Mouse (Mus musculus) megakaryocyte, adult 5-6 weeks (primary cell): ENCODE results near the gene BC017158. TPM values are rescaled to one million over a fixed set of nuclear protein-coding genes. Genes with fewer than 3 reads are reported as not detected.
"Not testable (repeated sequence)": the region's sequence is repeated elsewhere in the genome, so short reads cannot be mapped to it uniquely, and the experiment has no call there.

ENCODE experiments used
- ATAC-seq: 2 replicates; pipeline ENCODE4 v1.8.0; 2016; ENCODE audit warnings: mild to moderate bottlenecking, inconsistent platforms; ENCODE audit not compliant: poor library complexity, severe bottlenecking
- total RNA-seq, 2 experiments: library from RNA; stranded (forward) in 1 of 2; stranded (reverse) in 1 of 2; fragments of 153-499, 151-499 nt in 1 of 2; fragments of 221-1000, 200-1000 nt in 1 of 2; gene quantifications; 2 replicates each; pipeline versions ENCODE4 v1.2.3 to v1.2.4; 2015 to 2017

The BC017158 gene
- total RNA-seq (2015) (12.7 and 19.7 TPM in 2 replicates), total RNA-seq (2017) (8.8 and 9.7 TPM in 2 replicates)

DNA sequence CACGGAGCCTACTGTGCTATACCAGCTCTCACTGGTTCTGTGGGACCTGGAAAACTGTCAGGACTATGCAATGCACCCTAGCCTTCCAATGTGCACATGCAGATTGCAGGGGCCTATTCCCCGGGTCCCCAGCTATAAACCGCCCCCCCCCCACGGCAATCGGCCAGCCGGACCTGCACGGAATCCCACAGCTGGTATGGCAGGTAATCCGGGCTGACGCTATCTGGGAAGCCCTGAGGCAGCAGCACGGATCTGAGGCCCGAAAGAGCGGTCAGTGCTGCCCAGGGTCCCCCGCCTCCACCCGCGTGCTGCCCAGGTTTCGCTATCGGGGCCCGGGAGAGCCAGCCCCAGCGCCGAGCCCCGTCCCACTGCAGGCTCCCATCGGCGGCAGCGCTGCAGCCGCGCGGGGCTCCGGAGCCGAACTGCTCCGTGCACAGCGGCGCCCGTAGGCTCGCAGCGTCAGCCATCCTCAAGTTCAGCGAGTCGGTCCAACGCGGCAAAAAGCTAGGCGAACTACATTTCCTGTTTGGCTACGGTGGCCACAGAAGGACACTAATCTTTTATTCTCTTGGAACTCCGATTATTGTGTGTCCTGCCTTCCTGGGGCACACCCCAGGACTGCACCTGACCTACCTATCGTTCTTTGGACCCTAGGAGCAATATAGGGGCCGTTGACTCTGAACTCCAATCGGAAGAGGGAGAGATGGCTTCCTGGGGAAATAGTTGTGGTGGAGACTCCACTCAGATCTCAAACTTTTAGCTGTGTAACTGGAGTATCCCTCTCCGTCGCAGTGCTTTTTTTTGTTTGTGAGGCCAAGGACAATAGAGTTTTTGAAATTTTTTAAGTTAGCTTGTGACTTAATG is at the start of gene BC017158:
TSS of gene BC017158 (minus strand) at position 554 of the 864 bp plus-strand sequence.
- ATAC-seq, result peak; percentile 82

DNA sequence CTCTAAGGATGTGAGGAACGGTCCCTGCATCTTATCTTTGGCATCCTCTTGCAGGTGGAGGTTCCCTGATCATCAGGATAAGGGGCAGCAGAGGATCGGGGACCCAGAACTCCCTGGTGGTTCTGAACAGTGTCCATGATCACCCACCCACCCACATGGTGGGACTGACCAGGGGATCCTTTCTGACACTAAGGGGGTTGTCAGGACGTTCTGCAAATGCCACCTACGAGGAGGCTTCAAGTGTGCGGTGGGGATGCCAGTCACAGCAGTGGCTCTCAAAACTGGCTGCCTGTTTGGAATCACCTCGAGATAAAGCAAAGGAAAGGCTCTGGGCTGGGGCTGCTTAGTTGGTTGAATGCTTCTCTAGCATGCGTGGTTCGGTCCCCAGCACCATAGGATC is 49.0 kb upstream of the BC017158 start:
- no peak for ATAC-seq

DNA sequence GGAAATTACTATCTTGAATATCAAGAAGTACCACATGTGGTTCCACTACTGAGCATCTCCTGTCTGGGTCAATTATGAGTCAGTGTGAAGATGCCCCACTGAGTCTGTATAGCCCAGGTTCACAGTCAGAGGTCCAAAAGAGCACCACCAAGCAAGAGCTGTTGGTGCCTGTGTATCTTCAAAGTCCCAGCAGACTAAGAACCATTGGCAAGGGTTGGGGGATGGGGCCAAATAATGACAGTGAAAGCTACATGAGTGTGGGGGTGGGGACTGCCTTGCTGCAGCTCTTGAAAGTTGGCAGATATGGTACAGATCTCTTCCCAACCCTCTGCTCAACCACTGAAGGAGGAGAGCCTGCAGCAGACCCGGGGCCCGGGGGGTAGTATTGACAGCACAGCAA is 48.6 kb upstream of the BC017158 start:
- no peak for ATAC-seq

DNA sequence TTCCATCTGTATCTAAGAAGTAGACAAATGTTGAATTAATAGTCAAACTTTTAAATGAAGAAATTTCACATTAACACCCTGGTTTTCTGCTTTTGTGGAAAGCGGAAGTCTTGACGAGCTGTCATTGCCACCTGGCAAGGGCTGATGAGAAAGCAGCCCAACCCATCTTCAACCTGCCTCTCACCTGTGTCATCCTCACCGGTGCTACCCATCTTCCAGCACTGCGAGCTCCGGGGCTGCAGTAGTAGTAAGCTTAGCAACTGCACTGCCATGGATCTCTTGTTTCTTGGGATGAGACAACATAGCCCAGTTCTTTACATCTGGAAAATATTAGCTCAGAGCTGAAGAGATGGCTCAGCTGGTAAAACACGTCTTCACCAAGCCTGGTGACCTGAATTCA is 47.7 kb upstream of the BC017158 start:
- ATAC-seq, result no peak

DNA sequence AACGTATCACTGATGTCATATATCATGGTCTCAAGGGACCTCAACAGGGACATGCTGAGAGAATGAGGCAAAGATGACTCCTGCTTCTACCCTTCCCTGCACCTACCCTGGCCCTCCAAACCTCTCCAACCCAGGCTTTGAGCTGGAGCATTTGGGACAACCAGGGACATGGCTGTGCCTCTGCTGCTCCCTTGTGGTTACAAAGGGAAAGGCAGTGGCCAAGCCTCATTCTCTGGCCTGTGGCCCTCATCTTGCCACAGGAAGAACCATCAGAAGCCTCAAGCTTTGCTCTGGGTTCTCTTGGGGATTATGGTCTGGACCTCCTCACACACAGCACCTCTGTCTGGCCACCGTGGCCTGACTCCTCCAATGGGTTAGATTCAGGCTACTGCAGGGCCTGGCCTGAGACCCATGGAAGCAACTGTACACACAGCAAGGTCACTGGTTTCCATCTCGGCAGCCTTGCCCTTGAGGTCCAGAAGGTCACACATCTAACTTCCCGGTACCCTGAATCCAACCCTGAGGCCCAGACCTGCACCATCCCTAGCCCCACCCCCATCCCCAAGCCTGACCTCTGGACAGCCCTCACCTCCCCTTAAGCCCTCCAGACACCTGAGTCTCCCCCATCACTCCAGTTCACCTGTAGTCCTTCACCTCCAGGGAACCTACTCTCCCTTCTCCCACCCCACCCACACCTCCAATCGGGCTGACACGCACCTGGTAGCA is 47.1 kb upstream of the BC017158 start:
- ATAC-seq, result peak; percentile 96

DNA sequence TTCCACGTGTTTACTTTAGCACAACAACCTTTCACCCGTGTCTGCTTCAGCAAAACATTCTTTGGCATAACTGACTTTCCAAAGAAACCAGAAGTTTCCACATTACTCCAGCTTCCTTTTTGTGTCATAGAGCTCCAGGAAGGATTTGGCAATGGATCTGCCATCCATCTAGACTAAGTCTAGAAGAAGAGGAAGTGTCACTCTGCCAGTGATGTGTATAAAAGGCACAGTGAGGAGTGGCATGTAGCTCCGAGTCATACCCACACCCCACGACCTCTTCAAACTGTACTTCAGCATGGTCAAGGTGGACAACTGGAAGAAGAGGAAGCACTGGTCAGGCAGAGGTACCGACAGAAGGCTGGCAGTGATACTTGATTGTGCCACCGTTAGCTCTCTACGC is 46.5 kb upstream of the BC017158 start:
- peak; percentile 73 for ATAC-seq

DNA sequence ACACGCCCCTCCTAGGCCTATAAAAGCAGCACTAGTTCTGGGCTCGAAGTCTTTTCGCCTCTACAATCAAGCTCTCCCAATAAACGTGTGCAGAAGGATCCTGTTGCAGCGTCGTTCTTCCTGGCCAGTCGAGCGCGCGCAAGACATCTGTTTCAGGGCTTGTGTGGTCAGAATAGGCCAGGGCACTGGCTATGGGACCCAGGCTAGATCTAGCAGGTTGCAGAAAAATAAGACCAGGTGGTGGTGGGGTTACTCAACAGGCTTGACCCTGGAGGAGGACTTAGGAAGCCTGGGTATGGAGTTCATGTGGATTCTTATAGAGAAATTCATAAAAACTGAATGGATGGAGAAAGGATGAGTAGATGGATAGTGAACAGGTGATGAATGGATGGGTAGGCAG is 44.7 kb upstream of the BC017158 start:
- ATAC-seq, result not testable (repeated sequence)

DNA sequence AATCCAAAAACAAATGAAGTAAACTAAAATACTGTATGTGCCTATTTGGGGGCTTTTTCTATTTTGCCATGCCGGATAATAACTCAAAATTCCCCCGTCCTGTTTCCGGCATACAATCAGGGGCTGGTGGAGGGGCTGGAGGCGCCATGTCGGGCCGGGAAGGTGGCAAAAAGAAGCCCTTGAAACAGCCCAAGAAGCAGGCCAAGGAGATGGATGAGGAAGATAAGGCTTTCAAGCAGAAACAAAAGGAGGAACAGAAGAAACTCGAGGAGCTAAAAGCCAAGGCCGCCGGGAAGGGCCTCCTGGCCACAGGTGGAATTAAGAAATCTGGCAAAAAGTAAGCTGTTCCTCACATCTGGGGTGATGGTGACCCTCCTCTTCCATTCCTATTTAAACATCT is 42.4 kb upstream of the BC017158 start:
- not testable (repeated sequence) for ATAC-seq

DNA sequence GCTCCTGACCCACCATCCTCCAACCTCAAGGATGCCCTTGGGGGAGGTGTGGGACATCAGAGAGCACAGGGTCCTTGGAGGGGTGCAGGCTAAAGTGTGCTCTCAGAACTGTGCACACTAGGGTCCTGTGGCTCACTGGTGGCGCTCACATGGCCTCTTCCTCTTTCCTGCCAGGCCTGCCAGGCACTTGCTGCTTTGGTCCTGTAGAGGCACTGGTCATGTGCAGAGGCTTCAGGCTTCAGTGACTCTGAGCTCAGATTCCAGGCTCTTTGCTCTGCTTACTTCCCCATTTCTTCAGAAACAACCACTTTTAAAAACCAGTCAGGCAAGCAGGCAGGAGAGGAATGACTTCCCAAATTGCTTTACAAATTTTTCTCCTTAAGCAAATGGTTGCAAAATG is 34.9 kb upstream of the BC017158 start:
- ATAC-seq, result peak; percentile 98

DNA sequence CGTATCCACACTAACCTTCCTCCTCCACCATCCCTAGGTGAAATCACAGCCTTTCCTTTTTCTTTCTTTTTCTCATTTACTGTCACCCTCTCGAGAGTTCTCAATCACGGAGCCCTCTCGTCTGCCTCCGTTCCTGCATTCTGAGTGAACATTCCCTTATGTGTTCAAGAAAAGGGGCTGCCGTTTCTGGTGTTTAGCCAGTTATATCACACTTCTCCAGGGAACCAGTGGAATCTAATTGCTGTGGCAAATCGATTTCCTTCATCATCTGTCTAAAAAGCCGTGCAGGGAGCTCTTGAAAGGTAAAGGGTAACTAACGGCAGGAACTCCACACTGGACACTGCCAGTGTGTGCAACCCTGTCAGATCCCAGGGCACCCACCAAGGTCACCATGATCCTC is 33.0 kb upstream of the BC017158 start:
- ATAC-seq, result no peak

DNA sequence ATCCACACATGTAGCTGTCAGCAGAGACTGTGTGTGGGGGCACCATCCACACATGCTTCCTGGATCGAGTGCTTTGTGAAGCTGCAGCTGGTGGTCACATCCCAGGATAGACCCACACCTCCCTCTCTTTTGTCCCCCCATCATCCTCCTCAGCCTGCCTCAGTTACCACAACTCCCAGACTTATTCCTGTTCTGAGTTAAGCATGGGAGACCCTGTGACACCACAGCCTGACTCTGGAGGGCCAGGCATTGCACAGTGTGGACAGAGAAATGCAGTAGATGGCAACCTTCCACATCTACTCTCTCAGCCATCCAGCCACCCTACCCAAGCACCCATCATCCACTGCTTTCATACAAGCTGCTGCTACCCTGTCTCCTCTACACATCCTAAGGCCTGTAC is 27.0 kb upstream of the BC017158 start:
- ATAC-seq, result no peak

DNA sequence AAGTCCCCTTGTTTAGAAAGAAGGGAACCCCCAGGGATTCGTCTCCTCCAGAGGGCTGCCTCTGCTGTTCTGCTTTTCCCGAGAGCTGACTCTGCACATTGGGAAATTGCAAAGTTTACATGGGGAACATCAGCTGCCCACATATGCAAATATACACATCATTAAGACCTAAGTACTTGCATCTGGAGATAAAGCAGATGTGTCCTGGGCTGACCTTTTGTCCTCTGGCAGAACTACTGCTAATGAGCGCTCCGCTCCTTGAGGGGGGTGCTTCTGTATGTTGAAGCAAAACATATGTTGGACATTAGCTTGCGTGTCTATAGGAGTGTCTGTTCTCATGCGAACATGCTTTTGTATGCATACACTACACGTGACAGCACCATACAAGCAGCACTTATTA is 23.3 kb upstream of the BC017158 start:
- no peak for ATAC-seq

DNA sequence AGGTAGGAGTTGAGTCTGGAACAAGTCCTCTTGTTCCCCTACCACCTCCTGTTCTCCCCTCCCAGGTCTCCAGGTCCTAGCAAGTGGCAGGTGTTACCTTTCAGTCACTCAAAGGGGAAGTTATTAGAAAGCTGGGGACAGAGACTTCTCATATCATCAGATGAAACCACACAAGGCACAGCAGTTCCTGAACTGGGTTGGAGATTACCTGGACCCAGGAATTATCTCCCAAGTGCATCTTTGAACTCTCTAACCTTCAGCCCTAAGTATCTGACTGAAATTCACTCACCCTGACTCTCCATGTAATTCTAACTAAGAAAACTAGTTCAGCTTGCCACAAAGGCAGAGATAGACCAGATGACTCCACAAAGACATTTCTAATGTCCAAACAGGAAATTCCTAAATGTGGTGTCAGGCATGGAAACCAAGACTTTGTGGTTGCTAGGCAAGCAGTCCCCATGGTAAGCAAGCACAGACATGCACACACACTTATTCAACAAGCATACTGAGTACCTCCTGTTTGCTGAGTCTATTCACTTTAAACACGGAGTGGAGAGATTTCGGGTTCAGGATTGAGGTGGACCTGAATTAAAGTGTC is 22.3 kb upstream of the BC017158 start:
- ATAC-seq, result no peak

DNA sequence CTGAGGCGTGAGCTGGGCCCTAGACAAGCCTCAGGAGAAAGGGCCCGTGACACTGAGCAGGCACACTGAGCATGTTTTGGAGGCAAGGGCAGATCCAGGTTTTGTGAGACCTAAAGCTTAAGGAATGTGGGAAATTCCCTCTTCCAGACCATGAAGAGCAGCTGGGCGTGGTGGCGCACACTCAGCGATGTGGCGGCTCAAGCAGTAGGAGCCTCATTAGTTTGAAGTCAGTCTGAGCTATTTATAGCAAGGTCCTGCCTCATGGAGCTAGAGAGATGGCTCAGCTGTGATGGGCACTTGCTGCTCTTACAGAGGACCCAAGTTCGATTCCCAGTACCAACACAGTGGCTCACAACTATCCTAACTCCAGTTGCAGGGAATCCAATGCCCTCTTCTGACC is 21.2 kb upstream of the BC017158 start:
- no peak for ATAC-seq

DNA sequence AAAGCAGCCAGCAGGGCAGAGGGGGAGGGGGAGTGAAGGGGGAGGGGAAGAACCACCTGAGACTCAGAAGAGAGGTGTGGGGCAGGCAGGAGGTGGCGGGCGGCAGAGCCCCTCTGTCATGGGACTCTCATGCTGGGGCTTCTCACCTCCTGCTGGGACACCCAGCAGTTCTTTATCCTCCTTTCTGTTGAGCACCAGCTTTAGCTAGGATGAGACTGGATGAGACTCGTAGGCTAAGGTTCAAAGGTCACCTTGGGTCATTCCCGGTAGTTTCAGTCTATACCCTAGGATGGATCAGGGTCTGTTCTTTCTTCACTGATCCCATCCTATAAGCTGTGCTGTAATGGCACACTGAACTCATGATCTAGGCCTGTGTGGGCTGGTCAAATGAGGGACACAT is 19.0 kb upstream of the BC017158 start:
- no peak for ATAC-seq

DNA sequence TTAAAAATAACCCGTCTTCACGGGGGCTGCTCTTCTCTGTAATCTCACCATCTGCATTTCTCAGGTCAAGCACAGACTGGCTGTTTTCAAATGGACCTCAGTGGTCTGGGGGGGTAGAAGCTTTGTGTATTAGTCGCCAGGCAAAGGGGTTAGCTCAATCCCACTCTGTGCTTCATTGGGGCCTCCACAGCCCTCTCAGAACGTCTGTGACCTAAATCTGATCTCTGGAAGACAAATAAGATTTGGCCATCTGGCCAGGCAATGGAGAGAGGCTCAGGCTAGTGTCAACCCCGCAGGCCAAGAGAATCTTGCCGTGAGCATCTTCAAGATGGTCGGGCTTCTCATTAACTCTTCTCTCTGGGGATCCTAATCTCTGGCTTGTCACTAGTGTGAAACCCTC is 16.5 kb upstream of the BC017158 start:
- no peak for ATAC-seq

DNA sequence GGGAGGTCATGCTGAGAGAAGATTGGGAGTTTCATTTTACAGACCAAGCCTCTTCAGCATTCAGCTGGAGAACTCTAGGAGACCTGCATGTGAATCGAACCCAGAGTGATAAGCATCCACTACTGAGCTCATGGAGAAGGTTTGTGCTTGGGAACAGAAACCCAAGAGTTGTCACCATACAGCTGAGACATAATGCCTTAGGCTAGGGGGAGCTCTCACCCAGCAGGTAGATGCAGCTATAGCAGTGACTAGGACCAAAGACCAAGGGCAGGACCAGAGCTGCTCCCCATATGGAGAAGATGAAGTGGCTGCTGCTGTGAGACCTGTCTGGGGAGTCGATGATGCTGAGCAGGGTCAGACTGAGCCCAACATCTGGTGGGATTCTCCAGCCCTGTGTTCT is 15.6 kb upstream of the BC017158 start:
- no peak for ATAC-seq

DNA sequence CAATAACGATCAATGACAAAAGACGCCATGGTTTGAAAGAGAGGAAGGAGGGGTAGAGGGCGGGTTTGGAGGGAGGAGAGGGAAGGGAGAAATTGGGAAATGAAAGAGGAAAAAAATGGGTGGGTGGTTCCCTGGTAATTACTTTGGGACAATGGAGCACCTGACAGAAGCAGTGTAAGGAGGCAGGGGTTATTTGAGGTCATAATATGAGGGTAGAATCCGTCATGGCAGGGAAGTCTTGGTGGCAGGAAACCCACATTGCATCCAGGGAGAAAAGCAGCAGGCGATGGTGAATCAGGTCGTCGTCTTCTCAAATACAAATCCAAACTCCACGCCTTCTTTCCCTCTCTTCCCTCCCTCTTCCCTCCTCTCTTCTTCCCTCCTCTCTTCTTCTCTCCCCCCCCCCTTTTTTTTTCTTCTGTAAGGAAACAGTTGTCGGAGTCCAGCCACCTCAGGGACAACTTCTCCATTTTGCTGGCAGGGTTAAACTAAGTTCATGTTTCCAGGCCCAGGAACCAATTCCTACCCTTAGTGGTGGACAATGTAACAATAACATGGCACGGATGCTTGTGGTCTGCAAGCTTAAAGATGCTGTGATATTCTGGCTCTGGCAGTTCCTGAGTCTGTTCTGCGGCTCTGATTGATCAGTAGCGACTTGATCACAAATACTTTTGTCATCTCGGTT is 14.5 kb upstream of the BC017158 start:
- peak; percentile 70 for ATAC-seq

DNA sequence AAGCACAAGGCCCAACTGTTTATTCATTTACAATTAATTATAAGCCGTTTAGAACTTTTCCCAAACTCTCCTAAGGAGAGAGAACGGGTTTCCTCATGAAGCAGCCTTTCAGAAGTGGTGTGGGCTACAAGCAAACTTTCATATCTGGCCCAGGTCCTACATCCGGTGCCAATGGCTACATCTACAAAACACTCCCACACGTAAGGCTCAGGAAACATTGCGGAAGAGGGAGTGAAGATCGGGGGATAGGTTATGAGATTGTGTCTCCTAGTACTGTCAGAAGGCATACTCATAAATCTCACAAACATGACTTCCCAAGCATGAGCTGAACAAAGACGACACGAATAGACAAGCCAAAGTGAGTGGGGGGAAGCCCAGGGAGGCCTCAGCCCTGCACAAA is 13.8 kb upstream of the BC017158 start:
- ATAC-seq, result no peak

DNA sequence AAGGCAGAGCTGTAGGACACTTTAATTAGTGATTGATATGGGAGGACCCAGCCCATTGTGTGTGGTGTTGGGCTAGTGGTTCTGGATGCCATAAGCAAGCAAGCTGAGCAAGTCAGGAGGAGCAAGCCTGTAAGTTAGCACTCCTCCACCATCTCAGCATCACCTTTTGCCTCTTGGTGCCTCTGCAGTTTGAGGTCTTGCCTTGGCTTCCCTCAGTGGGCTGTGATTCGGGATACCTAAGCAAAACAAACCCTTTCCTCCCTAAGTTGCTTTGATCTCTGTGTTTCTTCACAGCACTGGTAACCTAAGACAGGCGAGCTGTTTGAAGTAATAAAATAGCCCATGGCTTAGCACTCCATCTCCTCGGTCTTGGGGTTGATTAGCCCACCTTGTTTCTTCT is 13.3 kb upstream of the BC017158 start:
- ATAC-seq, result no peak

DNA sequence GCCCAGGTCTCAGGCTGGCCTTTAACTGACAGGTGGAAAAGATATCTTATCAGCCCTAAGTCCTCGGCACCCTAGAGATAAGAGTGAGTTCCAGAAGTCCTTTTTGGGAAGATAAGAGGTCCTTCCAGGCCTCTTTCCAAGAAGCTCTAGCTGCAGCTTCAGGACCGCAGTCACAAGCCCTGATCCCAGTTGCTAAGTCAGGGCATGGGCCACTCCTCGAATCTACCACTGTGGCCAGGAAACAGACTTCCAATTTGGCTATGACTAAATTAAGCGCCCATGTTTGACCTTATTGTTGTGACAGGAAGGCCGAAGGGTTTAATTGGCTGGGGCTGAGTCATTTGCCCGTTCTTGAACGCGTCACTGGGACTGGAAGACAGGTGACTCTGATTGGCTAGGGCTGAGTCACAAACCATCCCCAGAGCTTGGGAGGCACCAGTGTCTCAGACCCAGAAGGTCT is 12.3 kb upstream of the BC017158 start:
- ATAC-seq, result no peak
